Mouse (Mus musculus) testis, adult 2 months (tissue): ENCODE measurements at regions not wholly inside any gene's neighbourhood (a gene's known extent, or its start where the extent isn't known, plus 50 kb on each side); places are given as distances from the start of the nearest gene placed in this dataset.

ENCODE experiments used
- H3K27ac ChIP-seq: fragments of 200-500 bp; 2 replicates; pipeline ENCODE4 v1.5.1; 2012; ENCODE audit warnings: low read depth, low read length; ENCODE audit not compliant: control insufficient read depth, insufficient read depth
- H3K27me3 ChIP-seq: fragments of 200-500 bp; 2 replicates; pipeline ENCODE4 v1.6.1; 2012; ENCODE audit warnings: mild to moderate bottlenecking, low read length, moderate library complexity; ENCODE audit not compliant: control insufficient read depth, insufficient read depth
- H3K36me3 ChIP-seq: fragments of 200-500 bp; 2 replicates; pipeline ENCODE4 v1.6.1; 2012; ENCODE audit warnings: mild to moderate bottlenecking, low read length; ENCODE audit not compliant: control insufficient read depth, insufficient read depth
- H3K4me1 ChIP-seq: fragments of 200-500 bp; 2 replicates; pipeline ENCODE4 v1.6.1; 2012; ENCODE audit warnings: low read length; ENCODE audit not compliant: control insufficient read depth, insufficient read depth
- H3K4me3 ChIP-seq: fragments of 200-500 bp; 2 replicates; pipeline ENCODE4 v1.5.1; 2012; ENCODE audit warnings: low read depth, mild to moderate bottlenecking, low read length, moderate library complexity, mixed read lengths; ENCODE audit not compliant: control insufficient read depth
- CTCF ChIP-seq: fragments of 200-500 bp; IDR thresholded peaks from 2 replicates; pipeline ENCODE4 v1.5.1; 2012; ENCODE audit warnings: low read depth, mild to moderate bottlenecking, inconsistent platforms, low read length, moderate library complexity; ENCODE audit not compliant: control insufficient read depth, insufficient read depth, insufficient replicate concordance
- POLR2A ChIP-seq: fragments of 200-500 bp; IDR thresholded peaks from 2 replicates; pipeline ENCODE4 v1.6.1; 2012; ENCODE audit warnings: low read depth, mild to moderate bottlenecking, inconsistent platforms, low read length, moderate library complexity; ENCODE audit not compliant: control insufficient read depth

- Histone ChIP-seq H3K27ac (no peak overlapping the region), H3K36me3 (no peaks in the 10 kb centered on the region), H3K27me3 (no peaks in the 10 kb centered on the region), H3K4me3 (no peak overlapping the region), H3K4me1 (no peaks in the 10 kb centered on the region)
- TF ChIP-seq CTCF (no peak), POLR2A (no peak)
Measured at GRCm38 (mm10) chr10:111680919-111681318, 174.8 kb downstream of the Phlda1 start.

- TF ChIP-seq CTCF (no peak), POLR2A (no peak)
- Histone ChIP-seq H3K27me3 (no peaks in the 10 kb centered on the region), H3K4me1 (no peaks in the 10 kb centered on the region), H3K27ac (no peak overlapping the region), H3K4me3 (no peak overlapping the region), H3K36me3 (no peaks in the 10 kb centered on the region)
Measured at GRCm38 (mm10) chr10:111684409-111685346, 178.6 kb downstream of the Phlda1 start.

DNA sequence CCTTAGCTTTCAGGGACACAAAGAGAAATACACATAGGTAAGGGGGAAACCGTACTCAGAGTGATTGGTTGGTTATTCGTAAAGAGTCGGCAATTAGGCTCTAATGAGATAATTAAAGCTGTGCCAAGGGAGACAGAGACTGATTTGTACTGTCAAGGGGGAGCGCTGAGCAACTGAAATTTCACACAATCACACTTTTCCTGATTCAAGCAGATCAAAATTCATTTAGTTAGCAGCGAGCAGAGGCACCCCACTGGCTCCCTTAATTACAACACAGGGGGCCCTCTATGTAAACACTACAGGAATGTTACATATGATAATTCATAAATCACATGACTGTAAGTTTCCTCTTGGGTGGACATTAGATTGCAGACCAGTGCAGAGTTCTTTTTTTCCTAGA is 180.5 kb downstream of the Phlda1 start:
- H3K4me3 ChIP-seq, result no peak overlapping the region
- no peaks in the 10 kb centered on the region for H3K27me3 ChIP-seq
- TF ChIP-seq POLR2A, result no peak
- no peak for TF ChIP-seq CTCF
- no peaks in the 10 kb centered on the region for H3K36me3 ChIP-seq
- no peak overlapping the region for H3K27ac ChIP-seq
- no peaks in the 10 kb centered on the region for H3K4me1 ChIP-seq

DNA sequence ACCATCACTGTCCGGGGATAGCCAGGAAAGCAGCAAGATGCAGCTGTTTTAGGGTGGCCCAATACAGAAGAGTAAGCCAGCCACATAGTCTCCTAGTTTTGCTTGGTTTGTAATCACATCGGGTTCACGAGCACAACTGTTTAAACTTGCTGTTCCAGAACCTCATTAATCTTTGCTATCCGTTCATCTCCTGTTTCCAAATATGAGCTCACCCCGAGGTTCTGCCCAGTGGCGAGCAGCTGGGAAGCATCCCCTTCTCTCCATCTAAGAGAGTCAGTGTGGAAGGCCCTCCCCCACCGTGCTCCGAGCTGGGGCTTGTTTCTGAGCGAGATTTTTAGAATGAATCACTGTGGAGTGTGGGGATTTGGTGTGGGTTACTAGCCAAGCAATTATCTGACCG is 183.5 kb downstream of the Phlda1 start:
- Histone ChIP-seq H3K4me3 (no peak overlapping the region), H3K27me3 (no peaks in the 10 kb centered on the region)
- TF ChIP-seq POLR2A (no peak), CTCF (no peak)

GRCm38 (mm10) chr10:111693762-111694161 is 187.7 kb downstream of the Phlda1 start:
- H3K27ac ChIP-seq, result no peak overlapping the region
- TF ChIP-seq CTCF (no peak), POLR2A (no peak)

More for the DNA sequence above, 183.5 kb downstream of the Phlda1 start:
- Histone ChIP-seq H3K4me1 (no peaks in the 10 kb centered on the region), H3K36me3 (no peaks in the 10 kb centered on the region), H3K27ac (no peak overlapping the region)

GRCm38 (mm10) chr10:111694227-111695200 is 188.4 kb downstream of the Phlda1 start:
- Histone ChIP-seq H3K4me3 (no peak overlapping the region), H3K36me3 (no peaks in the 10 kb centered on the region), H3K27me3 (no peaks in the 10 kb centered on the region), H3K4me1 (no peaks in the 10 kb centered on the region), H3K27ac (no peak overlapping the region)
- TF ChIP-seq CTCF, result no peak
- TF ChIP-seq POLR2A, result no peak

More at GRCm38 (mm10) chr10:111693762-111694161, 187.7 kb downstream of the Phlda1 start:
- Histone ChIP-seq H3K27me3 (no peaks in the 10 kb centered on the region), H3K4me1 (no peaks in the 10 kb centered on the region), H3K4me3 (no peak overlapping the region), H3K36me3 (no peaks in the 10 kb centered on the region)
